Mouse (Mus musculus) C2C12 (cell line): ENCODE measurements around the gene Brms1.

Experiments used
- CEBPB ChIP-seq: IDR thresholded peaks from one replicate; pipeline ENCODE4 v1.6.1; 2011; ENCODE audit warnings: low read depth, mild to moderate bottlenecking, control low read depth, moderate library complexity
- CTCF ChIP-seq: IDR thresholded peaks from one replicate; pipeline ENCODE4 v1.5.1; 2011; ENCODE audit not compliant: control insufficient read depth, insufficient read depth, insufficient read length
- MAX ChIP-seq: IDR thresholded peaks from one replicate; pipeline ENCODE4 v1.6.1; 2011; ENCODE audit warnings: mild to moderate bottlenecking, control low read depth
- MYOD1 ChIP-seq: IDR thresholded peaks from one replicate; pipeline ENCODE4 v1.6.1; 2011; ENCODE audit warnings: low read depth; ENCODE audit not compliant: control insufficient read depth, insufficient read length
- MYOG ChIP-seq: IDR thresholded peaks from one replicate; pipeline ENCODE4 v1.6.1; 2011; ENCODE audit not compliant: control insufficient read depth, insufficient read length; ENCODE audit errors: extremely low read depth
- USF1 ChIP-seq: IDR thresholded peaks from one replicate; pipeline ENCODE4 v1.6.1; 2011; ENCODE audit warnings: low read depth, mild to moderate bottlenecking, control low read depth, moderate library complexity

DNA sequence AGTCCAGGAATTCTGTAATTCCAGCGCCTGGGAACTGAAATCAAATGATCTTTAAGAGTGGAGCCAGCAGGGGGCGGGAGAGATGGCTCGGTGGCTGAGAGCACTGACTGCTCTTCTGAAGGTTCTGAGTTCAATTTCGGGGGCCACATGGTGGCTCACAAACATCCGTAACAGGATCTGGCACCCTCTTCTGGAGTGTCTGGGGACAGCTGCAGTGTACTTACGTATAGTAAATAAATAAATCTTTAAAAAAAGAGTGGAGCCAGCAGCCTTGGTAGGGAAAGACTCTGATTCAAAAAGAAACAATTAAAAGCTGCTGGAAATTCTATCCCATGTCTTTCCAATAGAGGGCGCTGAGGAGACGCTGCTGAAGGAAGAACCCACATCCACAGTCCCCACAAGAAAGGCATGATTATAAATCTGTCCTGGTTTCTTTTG is 26.2 kb upstream of the Brms1 start:
- TF ChIP-seq CTCF (peak; percentile 23), MYOD1 (no peak), USF1 (no peak), MAX (peak; percentile 39), CEBPB (no peak), MYOG (no peak)
